Mouse (Mus musculus): ENCODE measurements around the gene Mterf1a.

DNA sequence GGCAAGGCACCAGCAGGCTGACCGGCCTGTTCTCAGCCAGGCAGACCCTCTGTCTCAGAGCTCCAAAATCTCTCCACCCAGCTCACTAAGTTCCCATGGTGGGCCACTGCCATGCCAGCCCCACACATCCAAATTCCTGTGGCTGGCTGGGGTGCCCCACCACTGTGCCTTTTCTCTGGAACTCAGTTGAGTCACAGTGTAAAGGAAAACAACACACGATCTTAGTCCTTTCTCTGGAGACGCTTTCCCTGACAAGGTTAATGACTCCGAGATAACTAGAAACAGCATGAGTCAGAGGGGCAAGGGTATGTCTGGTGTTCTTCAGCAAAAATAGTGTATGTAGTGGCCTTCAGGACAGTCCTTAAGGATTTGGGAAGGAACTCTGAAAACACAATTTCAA lies 23.6 kb downstream of the Mterf1a start:
- TF ChIP-seq CTCF (IDR thresholded peaks at IDR 0.05; ENCODE audit: borderline replicate concordance, insufficient read depth, low read depth, low read length): no peak
- TF ChIP-seq POLR2A (IDR thresholded peaks at IDR 0.05; ENCODE audit: borderline replicate concordance, insufficient read depth, low read length): no peak

All from cerebellum, adult 2 months (tissue).